Mouse (Mus musculus): Measurements from ENCODE around the gene Dock7. TPM values are rescaled to one million over a fixed set of nuclear protein-coding genes. Genes with fewer than 3 reads are reported as not detected.
A peak's percentile ranks its signal among the peaks of the same experiment; 100 is the strongest.

The Dock7 gene
- polyA plus RNA-seq, 1 experiment from 2014 or later: 20.1 TPM

DNA sequence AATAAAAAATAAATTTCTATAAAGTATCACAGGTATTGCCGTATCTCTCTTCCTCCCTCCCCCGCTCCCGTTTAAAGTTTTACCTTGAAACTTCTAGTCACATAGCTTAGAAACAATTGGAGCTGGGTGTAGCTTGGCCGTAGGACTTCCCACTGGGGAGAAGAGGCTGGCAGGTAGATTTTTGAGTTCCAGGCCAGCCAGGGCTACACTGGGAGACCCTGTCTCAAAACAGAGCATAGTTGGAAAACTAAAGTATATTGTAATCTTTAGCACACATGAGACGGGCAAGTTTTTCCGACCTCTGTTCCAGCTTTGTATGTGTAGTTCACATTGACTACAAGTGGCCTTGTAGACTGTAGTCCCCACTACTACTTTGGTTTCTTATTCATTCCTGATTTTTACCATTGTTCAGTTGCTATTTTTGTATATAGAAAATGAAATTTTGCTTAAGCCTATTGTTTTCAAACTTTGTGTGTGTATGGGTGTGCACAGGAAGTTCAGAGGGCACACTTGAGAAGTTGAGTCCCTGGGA is 195.4 kb downstream of the Dock7 start:
- no peaks in the 10 kb centered on the region for H3K27me3 ChIP-seq
- H3K9ac ChIP-seq: peak overlapping the region; percentile 49; the same call in 1 of the 2 replicates
- no peak overlapping the region for H3K27ac ChIP-seq
- H3K36me3 ChIP-seq: peaks cover 7% of the 10 kb centered on the region
- peaks cover 18% of the 10 kb centered on the region for H3K4me1 ChIP-seq (replicated peaks)
- no peaks in the 10 kb centered on the region for H3K9me3 ChIP-seq (replicated peaks)
- peak overlapping the region; percentile 84 for H3K4me3 ChIP-seq
- H3K4me2 ChIP-seq: peak overlapping the region; percentile 87
- 19% methylated on average over 6 of the region's 6 CpGs for WGBS
- no peak for ATAC-seq (replicated peaks; ENCODE audit: insufficient number of reproducible peaks, insufficient read depth, low FRiP score, low read depth)

DNA sequence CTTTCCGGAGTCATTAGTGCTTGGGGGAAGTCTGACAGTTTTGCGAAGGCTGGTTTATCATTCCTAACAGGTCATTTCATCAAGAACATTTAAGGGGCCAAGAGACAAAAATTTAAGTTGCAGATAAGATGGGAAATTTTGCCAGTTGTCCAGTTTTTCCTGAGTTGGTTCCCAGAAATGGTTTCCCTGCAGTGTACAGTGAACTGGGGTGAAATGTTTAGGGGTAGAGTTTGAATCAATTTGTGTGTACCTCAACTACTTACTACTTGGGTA is 195.9 kb downstream of the Dock7 start:
- Histone ChIP-seq H3K27me3 (no peaks in the 10 kb centered on the region), H3K4me3 (peak overlapping the region; percentile 84), H3K9ac (peak overlapping the region; percentile 95), H3K9me3 (replicated peaks) (no peaks in the 10 kb centered on the region), H3K4me2 (peak overlapping the region; percentile 87), H3K4me1 (replicated peaks) (peaks cover 18% of the 10 kb centered on the region), H3K27ac (peak overlapping the region; percentile 100), H3K36me3 (peaks cover 3% of the 10 kb centered on the region; the same call in 1 of the 2 replicates)
- no peak for ATAC-seq (replicated peaks; ENCODE audit: insufficient number of reproducible peaks, insufficient read depth, low FRiP score, low read depth)
- 0% methylated on average over 2 of the region's 2 CpGs for WGBS

DNA sequence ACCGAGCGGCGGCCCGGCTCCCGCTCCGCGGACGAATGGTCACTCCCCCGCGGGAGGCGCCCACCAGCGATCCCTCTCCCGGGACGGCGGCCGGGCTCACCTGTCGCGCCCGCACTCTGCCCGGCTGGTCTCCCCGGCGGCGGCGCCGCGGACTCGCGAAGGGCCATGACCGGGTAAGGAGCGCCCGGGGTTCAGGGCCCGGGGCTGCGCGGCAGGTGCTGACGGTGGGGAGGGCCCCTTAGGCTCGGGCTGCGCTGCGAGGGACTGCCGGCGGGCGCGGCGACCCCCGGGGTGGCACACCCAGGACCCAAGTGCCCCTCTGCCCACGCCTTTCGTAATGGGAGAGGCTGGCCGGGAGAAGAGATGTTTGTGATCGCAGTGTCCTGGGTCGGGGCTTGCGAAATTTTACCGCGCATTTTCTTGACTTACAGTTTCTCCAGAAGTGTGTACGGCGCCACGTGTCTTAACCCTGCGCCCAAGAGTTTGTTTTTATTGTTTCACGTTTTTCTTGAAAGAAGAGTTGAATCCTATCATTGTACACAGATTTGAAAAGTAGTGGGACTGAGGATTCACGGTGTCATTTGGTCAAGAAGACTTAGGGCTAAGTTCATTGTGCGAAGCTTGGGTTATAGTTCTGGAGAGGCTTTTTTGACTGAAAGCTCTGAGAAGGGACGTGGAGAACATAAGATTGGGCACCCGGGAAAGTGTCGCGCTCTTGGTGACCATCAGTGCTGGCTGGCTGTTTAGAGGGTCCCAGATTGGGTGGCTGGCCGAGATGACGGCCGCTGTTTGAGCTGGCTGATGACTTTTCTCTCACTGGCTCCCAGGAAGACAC is 196.4 kb downstream of the Dock7 start:
- Histone ChIP-seq H3K36me3 (no peaks in the 10 kb centered on the region; the same call in 1 of the 2 replicates), H3K9me3 (replicated peaks) (no peaks in the 10 kb centered on the region), H3K27me3 (no peaks in the 10 kb centered on the region), H3K4me2 (peak overlapping the region; percentile 87), H3K4me1 (replicated peaks) (peaks cover 18% of the 10 kb centered on the region), H3K27ac (peak overlapping the region; percentile 100), H3K4me3 (peak overlapping the region; percentile 84), H3K9ac (peak overlapping the region; percentile 95)
- peak; percentile 8; the same call in 1 of the 2 replicates for ATAC-seq (replicated peaks; ENCODE audit: insufficient number of reproducible peaks, insufficient read depth, low FRiP score, low read depth)
- under 1% methylated on average over 50 of the region's 66 CpGs for WGBS

DNA sequence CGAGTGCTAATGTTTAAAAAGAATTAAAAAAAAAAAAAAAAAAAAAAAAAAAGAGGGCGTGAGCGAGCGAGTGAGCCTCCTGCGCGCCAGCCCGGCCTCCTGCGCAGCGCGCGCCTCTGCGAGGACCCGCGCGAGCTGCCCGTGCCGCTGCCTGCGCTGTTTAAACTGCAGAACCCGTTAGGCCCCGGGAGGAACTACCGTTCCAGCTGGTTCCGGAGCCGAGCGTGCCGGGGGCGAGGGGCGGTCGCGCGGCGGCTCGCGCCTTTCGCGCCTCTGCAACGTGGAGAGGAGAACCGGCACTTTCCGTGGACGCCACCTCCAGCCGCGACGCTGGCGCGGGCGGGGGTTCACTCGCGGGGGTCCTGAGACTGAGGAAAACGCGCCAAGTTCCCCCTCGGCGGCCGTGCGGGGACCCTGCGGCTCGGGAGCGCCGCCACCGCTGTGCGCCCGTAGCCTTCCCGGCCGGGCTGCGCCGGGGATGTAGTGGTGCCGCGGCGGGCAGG is 197.1 kb downstream of the Dock7 start, which contains the start of gene Usp1:
Usp1 (plus strand) TSS at position 243 of the 503 bp plus-strand sequence.
- WGBS: under 1% methylated on average over 55 of the region's 67 CpGs
- peak within 1 kb of the TSS; percentile 95 for H3K9ac ChIP-seq
- H3K27ac ChIP-seq: peak within 1 kb of the TSS; percentile 100
- no peaks in the 10 kb centered on the region for H3K36me3 ChIP-seq
- H3K9me3 ChIP-seq (replicated peaks): no peaks in the 10 kb centered on the region
- no peaks in the 10 kb centered on the region for H3K27me3 ChIP-seq
- H3K4me2 ChIP-seq: peak within 1 kb of the TSS; percentile 87
- H3K4me3 ChIP-seq: peak within 1 kb of the TSS; percentile 84
- peaks cover 18% of the 10 kb centered on the region for H3K4me1 ChIP-seq (replicated peaks)
- ATAC-seq (replicated peaks; ENCODE audit: insufficient number of reproducible peaks, insufficient read depth, low FRiP score, low read depth): peak; percentile 38

DNA sequence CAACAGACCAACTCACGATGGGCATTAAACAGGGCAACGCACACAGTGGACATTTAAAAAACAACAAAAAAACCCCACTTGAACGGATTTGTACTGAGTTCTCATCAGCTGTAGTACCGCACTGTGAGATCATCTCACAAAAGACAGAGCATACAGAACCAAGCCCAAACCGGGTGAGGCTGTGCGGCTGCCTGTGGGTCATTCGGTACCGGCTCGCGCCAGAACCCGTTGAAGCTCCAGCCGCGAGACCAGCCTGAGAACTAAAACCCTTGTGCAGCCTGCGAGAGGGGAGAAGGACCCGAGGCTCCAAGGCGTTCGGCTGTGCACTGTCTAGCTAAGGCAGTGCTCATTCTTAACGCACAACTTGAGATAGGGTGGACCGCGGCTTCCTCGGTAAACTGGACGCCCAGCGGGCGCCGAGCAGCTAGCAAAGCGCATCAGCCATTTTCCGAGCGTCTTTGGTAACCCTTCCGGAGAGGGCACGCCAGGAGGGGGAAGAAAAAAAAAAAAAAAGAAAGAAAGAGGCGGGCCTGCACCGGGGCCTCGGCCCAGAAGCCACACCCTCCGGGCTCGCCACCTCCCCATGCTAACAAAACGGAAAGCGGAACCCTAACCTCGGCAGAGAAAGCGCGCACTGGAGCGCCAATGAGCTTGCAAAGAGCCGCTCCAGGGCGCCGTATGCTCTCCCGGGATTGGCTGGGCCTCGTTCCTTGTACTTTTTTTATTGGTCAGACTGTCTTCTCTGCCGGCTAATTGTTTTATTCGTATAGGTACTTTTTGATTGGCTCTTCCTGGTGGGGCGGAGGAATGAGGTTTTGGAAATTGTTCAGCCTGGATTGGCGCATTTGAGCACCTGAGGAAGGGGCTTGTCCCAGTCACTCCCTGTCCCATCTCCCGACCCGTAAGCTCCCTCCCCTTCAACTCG is 197.8 kb downstream of the Dock7 start:
- H3K4me1 ChIP-seq (replicated peaks): peaks cover 18% of the 10 kb centered on the region
- H3K36me3 ChIP-seq: no peaks in the 10 kb centered on the region
- H3K4me2 ChIP-seq: peak overlapping the region; percentile 87
- no peaks in the 10 kb centered on the region for H3K9me3 ChIP-seq (replicated peaks)
- H3K4me3 ChIP-seq: peak overlapping the region; percentile 84
- under 1% methylated on average over 53 of the region's 53 CpGs for WGBS
- H3K27me3 ChIP-seq: no peaks in the 10 kb centered on the region
- peak overlapping the region; percentile 100 for H3K27ac ChIP-seq
- peak overlapping the region; percentile 79 for H3K9ac ChIP-seq
- peak; percentile 96 for ATAC-seq (replicated peaks; ENCODE audit: insufficient number of reproducible peaks, insufficient read depth, low FRiP score, low read depth)

DNA sequence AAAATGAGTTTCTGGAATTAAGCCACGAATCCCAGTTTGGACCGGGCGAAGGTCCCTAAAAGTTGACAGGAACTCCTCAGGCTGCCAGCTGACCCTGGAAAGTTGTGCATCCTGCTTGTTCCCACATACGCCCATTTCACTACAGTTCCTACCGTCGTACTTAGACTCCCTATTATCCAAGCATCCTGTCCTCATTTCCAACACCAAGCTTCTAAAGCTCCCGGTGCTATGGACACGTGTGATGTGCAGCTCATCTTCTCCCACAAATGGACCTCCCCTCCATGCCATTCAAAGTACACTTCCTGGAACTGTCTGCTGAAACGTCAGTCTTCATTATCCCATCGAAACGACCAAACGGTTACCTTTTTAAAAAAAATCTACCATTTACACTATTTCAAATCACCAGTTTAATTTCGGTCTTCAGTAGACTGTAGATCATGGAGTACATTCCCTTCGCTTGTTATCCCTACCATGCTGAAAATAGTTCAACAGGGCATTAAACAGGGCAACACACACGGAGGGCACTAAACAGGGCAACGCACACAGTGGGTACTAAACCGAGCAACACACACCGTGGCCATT is 198.6 kb downstream of the Dock7 start:
- WGBS: 9% methylated on average over 18 of the region's 18 CpGs
- ATAC-seq (replicated peaks; ENCODE audit: insufficient number of reproducible peaks, insufficient read depth, low FRiP score, low read depth): no peak
- H3K4me2 ChIP-seq: peak overlapping the region; percentile 87
- H3K4me1 ChIP-seq (replicated peaks): peaks cover 18% of the 10 kb centered on the region
- no peaks in the 10 kb centered on the region for H3K9me3 ChIP-seq (replicated peaks)
- peak overlapping the region; percentile 84 for H3K4me3 ChIP-seq
- peak overlapping the region; percentile 100 for H3K27ac ChIP-seq
- H3K36me3 ChIP-seq: no peaks in the 10 kb centered on the region
- H3K9ac ChIP-seq: peak overlapping the region; percentile 79
- H3K27me3 ChIP-seq: no peaks in the 10 kb centered on the region

DNA sequence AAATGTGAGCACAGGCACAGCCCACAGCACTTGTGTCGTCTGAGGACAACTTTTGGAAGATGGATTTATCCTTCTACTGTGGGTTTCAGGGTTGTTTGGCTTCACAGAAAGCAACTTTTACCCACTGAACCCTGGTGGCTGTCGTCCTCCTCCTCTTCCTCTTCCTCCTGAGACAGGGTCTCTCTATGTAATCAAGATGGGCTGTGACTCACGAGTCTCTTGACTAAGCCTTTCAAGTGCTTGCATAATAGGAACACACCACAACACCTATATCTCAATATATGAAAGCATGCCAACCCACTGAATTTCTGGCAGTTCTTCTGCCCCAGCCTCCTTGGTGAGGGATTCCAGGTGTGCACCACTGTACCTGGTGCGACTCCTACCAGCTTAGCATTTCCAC is 199.8 kb downstream of the Dock7 start:
- 84% methylated on average over 4 of the region's 4 CpGs for WGBS
- no peak overlapping the region for H3K9ac ChIP-seq
- H3K4me3 ChIP-seq: no peak overlapping the region
- no peaks in the 10 kb centered on the region for H3K9me3 ChIP-seq (replicated peaks)
- ATAC-seq (replicated peaks; ENCODE audit: insufficient number of reproducible peaks, insufficient read depth, low FRiP score, low read depth): no peak
- H3K4me2 ChIP-seq: no peak overlapping the region
- no peaks in the 10 kb centered on the region for H3K36me3 ChIP-seq
- no peaks in the 10 kb centered on the region for H3K27me3 ChIP-seq
- no peak overlapping the region for H3K27ac ChIP-seq
- H3K4me1 ChIP-seq (replicated peaks): peaks cover 17% of the 10 kb centered on the region

DNA sequence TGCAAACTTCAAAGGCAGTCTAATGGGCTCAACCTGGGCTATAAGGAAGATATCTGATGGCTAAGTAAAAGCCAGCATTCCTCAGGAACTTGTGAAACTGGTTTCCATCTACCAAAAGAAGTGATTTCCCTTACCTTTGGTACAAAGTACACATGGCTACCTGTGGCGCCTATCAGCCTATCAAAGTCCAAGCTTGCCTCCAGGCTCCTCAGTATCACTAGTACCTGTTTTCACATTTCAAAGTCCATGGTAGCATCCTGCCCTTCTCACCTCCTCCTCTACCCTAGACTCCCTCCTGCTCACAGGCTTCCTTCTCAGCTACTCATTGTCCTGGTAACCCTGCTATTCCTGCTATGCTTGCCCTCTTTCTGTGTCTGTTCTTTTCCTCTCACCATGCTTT is 202.5 kb downstream of the Dock7 start:
- H3K9me3 ChIP-seq (replicated peaks): no peaks in the 10 kb centered on the region
- peaks cover 4% of the 10 kb centered on the region for H3K4me1 ChIP-seq (replicated peaks)
- H3K27ac ChIP-seq: no peak overlapping the region
- 89% methylated on average over 1 of the region's 1 CpGs for WGBS
- no peaks in the 10 kb centered on the region for H3K36me3 ChIP-seq
- ATAC-seq (replicated peaks; ENCODE audit: insufficient number of reproducible peaks, insufficient read depth, low FRiP score, low read depth): no peak
- no peaks in the 10 kb centered on the region for H3K27me3 ChIP-seq
- no peak overlapping the region for H3K4me3 ChIP-seq
- H3K9ac ChIP-seq: no peak overlapping the region
- H3K4me2 ChIP-seq: no peak overlapping the region

DNA sequence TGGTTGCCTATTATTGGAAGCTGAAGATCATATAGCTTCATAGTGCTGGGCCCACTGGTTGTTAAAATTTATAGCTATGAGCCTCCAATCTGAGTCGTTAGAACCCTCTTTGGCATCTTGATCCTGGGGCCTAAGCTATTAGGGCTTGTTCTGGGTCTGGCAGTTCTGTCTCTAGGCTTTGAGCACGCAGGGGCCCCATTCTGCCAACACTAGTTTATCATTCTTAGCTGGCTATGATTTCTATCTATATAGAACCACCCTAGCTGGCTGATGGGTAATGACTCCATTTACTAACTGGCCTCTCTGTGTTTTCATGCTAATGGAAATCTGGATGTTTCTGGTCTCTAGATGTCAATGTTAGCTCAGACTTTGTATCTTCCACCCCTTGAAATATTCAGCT is 203.0 kb downstream of the Dock7 start:
- Histone ChIP-seq H3K36me3 (no peaks in the 10 kb centered on the region), H3K27me3 (no peaks in the 10 kb centered on the region), H3K4me1 (replicated peaks) (peaks cover 4% of the 10 kb centered on the region), H3K4me2 (no peak overlapping the region), H3K9me3 (replicated peaks) (no peaks in the 10 kb centered on the region), H3K4me3 (no peak overlapping the region), H3K9ac (no peak overlapping the region), H3K27ac (no peak overlapping the region)
- WGBS: 72% methylated on average over 2 of the region's 2 CpGs
- ATAC-seq (replicated peaks; ENCODE audit: insufficient number of reproducible peaks, insufficient read depth, low FRiP score, low read depth): no peak

DNA sequence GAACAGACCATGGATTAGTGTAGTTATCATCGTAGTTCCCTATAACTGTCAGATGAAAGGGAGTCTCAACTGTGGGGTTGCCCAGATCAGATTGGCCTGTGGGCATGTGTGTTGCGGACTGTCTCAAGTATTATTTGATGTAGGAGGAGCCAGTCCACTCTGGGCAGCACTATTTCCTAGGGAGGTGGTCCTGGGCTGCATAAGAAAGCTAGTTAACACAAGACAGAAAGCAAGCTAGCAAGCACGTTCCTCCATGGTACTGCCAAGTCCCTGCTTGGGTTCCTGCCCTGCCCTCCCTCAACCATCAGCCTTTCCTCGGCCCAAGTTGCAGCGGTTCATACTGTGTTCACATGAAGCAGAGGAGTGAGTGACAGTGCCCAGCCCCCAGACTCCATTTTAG is 210.5 kb downstream of the Dock7 start:
- no peak for ATAC-seq (replicated peaks; ENCODE audit: insufficient number of reproducible peaks, insufficient read depth, low FRiP score, low read depth)
- 82% methylated on average over 5 of the region's 5 CpGs for WGBS
- H3K9ac ChIP-seq: no peak overlapping the region

DNA sequence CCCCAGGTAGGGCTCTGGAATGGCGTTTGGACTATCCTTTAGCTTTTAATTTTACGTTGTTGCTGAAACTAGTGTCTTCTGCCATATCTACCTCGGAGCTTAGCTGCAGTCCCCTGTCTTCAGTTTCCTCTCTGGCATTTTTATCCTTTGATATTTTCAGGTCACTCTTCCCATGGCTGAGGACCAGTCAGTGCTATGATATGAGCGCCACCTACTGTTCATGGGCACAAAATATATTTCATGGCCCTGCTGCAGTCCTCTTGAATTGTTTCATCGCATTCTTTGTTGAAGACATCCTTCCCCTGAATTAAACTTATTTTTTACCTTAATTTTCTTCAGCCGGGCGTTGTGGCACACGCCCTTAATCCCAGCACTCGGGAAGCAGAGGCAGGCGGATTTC is 233.6 kb downstream of the Dock7 start:
- no peaks in the 10 kb centered on the region for H3K27me3 ChIP-seq
- no peak overlapping the region for H3K27ac ChIP-seq
- 16% methylated on average over 10 of the region's 10 CpGs for WGBS
- no peaks in the 10 kb centered on the region for H3K9me3 ChIP-seq (replicated peaks)
- no peaks in the 10 kb centered on the region for H3K4me1 ChIP-seq (replicated peaks)
- H3K4me2 ChIP-seq: no peak overlapping the region
- H3K9ac ChIP-seq: no peak overlapping the region
- no peak overlapping the region for H3K4me3 ChIP-seq
- no peaks in the 10 kb centered on the region for H3K36me3 ChIP-seq
- ATAC-seq (replicated peaks; ENCODE audit: insufficient number of reproducible peaks, insufficient read depth, low FRiP score, low read depth): no peak

More for the DNA sequence above, 210.5 kb downstream of the Dock7 start:
- no peaks in the 10 kb centered on the region for H3K9me3 ChIP-seq (replicated peaks)
- no peaks in the 10 kb centered on the region for H3K27me3 ChIP-seq
- H3K4me1 ChIP-seq (replicated peaks): no peaks in the 10 kb centered on the region
- H3K4me3 ChIP-seq: no peak overlapping the region
- no peak overlapping the region for H3K27ac ChIP-seq
- no peaks in the 10 kb centered on the region for H3K36me3 ChIP-seq
- H3K4me2 ChIP-seq: no peak overlapping the region
